Mouse (Mus musculus) cortical plate, adult 2 months (tissue): ENCODE measurements at regions not wholly inside any gene's neighbourhood (a gene's known extent, or its start where the extent isn't known, plus 50 kb on each side); places are given as distances from the start of the nearest gene placed in this dataset.

Experiments
- H3K27ac ChIP-seq: fragments of 200-500 bp; 2 replicates; pipeline ENCODE4 v1.5.1; 2012; ENCODE audit warnings: low read length, control low read depth, inconsistent platforms; ENCODE audit not compliant: insufficient read depth
- H3K4me1 ChIP-seq: fragments of 200-500 bp; 2 replicates; pipeline ENCODE4 v1.6.1; 2011; ENCODE audit warnings: low read length; ENCODE audit not compliant: control insufficient read depth, insufficient read depth
- H3K4me3 ChIP-seq: fragments of 200-500 bp; 2 replicates; pipeline ENCODE4 v1.5.1; 2011; ENCODE audit warnings: mild to moderate bottlenecking, low read length, control low read depth; ENCODE audit not compliant: insufficient read depth
- CTCF ChIP-seq: fragments of 200-500 bp; IDR thresholded peaks from 2 replicates; pipeline ENCODE4 v1.5.1; 2011; ENCODE audit warnings: mild to moderate bottlenecking, control low read depth, low read length; ENCODE audit not compliant: insufficient read depth; ENCODE audit errors: extremely low read depth
- POLR2A ChIP-seq: fragments of 200-500 bp; IDR thresholded peaks from 2 replicates; pipeline ENCODE4 v1.6.1; 2011; ENCODE audit warnings: mild to moderate bottlenecking, low read length, control low read depth; ENCODE audit not compliant: insufficient read depth; ENCODE audit errors: extremely low read depth

DNA sequence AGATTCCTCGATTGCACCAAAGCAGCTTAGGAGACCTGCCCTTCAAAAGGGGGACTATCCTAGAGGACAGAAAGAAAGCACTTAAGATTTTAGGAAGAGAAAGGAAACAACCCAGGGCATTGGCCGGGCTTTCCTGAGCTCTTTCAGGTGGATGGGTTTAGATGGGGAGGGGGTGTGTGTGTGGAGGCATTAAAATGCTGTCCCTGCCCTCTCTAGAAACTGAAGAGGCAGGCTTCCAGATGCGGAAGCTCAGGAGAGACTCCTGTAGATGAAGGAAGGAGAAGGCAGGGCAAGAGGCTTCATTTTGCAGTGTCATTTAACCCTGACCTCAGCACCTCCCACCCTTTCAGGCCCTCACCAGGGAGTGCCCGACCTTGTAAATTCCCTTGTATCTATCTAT, 278.8 kb upstream of the Robo1 start:
- peak overlapping the region; percentile 36 for H3K4me3 ChIP-seq
- H3K4me1 ChIP-seq: no peaks in the 10 kb centered on the region
- TF ChIP-seq POLR2A (no peak), CTCF (no peak)
- H3K27ac ChIP-seq: no peak overlapping the region; the same call in 1 of the 2 replicates

DNA sequence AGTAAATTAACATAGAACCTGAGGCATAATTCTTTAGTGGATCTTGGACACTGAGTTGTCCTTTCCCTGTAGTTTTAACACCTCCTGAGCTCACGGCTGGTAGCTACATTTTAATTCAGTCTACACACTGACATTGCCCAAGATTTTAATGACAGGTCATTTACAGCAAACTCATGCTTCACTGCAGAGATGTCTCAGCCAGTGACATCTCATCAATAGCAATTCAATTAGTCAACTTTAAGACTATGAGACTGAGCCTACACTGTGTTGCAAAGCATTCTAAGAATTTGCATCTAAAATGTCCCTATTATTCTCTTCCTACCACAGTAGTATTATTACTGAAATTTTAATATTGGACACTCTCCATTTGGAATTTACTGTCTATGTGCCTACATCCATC, 239.9 kb upstream of the Robo1 start:
- Histone ChIP-seq H3K4me3 (no peak overlapping the region), H3K4me1 (no peaks in the 10 kb centered on the region), H3K27ac (no peak overlapping the region)
- no peak for TF ChIP-seq POLR2A

DNA sequence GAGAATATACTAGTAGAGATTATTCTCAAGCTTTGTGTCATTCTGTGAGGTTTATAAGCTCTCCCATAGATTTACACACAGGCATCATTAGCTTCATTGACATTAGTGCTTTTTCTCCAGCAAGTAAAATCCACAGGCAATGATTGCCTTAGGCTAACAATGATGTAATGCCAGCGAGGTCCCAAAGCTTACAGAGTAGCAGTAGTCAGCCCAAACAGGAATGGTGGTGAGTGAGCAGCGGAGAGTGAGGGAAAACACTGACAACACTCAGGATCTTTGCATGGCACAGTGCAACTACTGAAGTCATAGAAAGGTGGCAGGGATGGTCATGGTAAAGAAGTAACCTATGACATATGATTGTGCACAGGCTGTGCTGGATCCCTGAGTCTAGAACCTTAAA, 238.5 kb upstream of the Robo1 start:
- TF ChIP-seq CTCF (no peak), POLR2A (no peak)

DNA sequence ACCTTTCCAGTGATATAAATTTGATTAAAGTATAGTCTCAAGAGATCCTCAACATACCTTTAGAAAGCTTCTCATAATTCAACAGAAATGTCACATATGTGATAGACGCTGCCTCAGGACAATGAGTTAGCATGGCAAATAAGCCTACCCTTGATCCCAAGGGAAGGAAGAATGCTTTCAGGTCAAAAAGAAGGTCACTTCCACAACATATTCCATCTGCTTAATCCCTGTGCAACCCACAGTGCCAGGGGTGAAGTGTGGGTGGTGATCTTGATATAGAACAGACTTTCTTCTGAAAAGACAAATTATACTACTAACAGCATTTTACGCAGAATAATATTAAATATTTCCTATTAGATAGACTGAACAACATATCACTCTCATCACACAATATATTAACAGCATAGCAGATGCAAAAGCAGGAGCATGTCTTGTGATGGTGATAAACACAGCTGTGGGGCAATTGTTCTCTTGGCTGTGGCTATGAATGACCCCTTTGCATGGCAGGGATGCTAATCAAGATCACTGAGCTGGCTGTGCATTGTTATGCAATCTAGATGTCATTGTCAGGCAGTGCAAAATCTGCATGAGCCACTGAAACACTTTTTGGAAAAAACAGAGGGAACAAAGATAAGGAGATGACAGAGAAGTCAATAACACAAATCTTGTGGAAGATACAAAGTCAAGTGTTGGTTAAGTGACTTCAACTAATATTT, 236.2 kb upstream of the Robo1 start:
- TF ChIP-seq CTCF (no peak), POLR2A (no peak)
- H3K4me3 ChIP-seq: no peak overlapping the region
- H3K27ac ChIP-seq: no peak overlapping the region
- no peaks in the 10 kb centered on the region for H3K4me1 ChIP-seq

More for the DNA sequence above, 238.5 kb upstream of the Robo1 start:
- H3K27ac ChIP-seq: no peak overlapping the region
- no peaks in the 10 kb centered on the region for H3K4me1 ChIP-seq
- H3K4me3 ChIP-seq: no peak overlapping the region

DNA sequence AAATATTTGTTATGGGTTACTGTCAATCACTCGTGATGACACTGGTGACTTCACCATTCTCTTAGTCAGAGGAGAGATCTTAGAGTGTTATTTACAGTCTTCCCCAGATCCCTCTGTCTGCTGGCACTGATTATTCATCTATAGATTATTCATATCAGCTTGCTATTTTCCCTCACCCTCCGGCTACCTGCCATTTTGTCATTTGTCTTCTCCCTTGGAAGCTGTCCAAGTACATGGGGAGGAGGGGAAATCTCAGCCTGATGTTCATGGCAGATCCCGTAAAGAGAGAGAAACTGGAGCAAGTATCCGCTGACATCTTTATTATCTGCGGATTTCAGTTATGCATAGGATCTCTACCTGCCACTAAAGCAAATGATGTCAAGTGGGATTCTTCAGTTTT, 222.9 kb upstream of the Robo1 start:
- no peak for TF ChIP-seq CTCF
- TF ChIP-seq POLR2A: no peak
- no peak overlapping the region for H3K4me3 ChIP-seq
- no peak overlapping the region for H3K27ac ChIP-seq
- no peaks in the 10 kb centered on the region for H3K4me1 ChIP-seq

DNA sequence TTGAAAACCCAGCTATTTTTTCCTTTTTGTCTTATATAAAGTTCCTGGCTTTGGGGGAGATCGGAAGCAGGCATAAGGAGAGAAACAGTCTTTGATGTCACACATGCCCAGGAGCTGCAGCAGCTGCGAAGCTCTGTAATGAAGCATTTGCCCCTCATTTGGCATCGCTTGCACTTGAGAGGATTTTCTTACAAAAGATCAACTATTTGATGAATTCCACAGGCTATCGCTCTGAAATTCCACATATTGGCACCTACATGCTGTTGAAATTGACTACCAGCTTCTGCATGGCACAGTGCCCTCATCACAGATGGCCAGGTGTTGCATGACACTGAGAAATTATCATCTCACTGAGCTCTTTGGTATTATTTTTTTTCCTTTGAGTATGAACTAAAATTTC, 220.1 kb upstream of the Robo1 start:
- TF ChIP-seq POLR2A: no peak
- no peak for TF ChIP-seq CTCF
- no peak overlapping the region for H3K27ac ChIP-seq
- no peaks in the 10 kb centered on the region for H3K4me1 ChIP-seq
- no peak overlapping the region for H3K4me3 ChIP-seq

DNA sequence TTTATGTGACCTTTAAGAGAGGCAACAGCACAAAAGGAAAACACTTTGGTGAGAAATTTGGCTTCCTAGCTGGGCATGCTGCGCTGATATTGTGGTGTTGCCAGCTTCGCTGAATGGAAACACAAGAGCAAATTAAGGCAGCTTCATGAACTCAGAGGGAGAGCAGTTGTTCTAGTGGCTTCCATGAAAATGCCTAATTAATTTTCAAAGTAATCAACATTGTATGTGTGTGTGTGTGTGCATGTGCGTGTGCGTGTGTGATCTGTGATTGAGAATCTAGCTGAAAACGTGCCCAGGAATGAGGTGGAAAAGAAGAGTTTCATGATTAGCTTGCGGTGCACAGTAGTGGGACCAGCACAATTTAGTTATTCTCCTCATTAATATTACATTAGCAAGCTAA, 219.2 kb upstream of the Robo1 start:
- no peak overlapping the region for H3K4me3 ChIP-seq
- H3K4me1 ChIP-seq: no peaks in the 10 kb centered on the region
- no peak overlapping the region for H3K27ac ChIP-seq
- TF ChIP-seq CTCF: no peak
- no peak for TF ChIP-seq POLR2A
